Mouse (Mus musculus): ENCODE data around the gene Atox1.

Gene Atox1

DNA sequence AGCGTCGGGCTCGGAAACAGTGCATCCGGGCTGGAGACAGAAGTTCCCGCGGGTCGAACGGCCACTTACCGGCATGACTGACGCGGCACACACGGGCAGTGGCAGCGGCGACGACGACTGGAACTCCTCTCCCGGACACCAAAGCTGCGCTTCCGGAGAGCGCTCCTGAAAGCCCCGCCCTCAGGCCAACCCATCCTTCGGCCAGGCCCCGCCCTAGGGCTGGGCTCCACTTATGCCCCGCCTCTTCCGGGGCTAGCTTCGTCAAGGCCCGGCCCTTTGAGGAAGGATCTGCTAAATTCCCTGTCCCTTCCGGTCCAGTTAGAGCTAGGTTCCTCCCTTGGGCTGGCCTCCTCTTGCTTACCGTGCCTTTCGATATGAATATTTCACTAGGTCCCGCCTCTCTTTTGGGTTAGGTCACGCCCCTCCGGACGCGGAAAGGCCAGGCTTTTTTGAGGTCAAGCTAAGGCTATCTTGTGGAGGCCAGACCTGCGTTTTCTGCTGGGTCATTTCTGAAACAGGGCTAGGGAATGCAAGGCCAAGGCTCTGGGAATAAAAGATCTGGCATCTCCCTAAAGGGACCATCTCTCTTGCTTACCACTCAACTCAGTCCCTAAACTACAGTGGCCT lies at the start of gene Atox1:
Gene Atox1 (minus strand): TSS at position 221 of the 627 bp plus-strand sequence.
- DNase-seq, result peak; percentile 92

DNA sequence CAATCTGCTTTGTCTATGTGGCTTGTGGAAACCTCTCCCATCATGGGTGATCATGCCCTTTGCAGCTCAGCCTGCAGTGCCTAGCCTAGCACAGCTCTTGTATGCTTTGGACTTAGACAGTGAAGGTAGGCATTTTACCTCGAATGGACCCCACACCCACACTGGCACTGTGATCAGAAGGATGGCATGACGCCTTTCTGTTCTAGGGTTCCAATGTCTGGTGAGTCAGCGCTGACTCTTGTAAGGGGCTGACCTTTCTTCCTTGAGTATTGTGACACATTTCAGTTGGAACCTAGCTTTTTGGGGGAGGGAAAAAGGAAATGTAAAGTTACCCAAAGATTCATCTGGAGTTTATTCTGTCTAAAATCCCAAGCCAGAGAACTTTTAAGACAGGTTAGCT lies 44.4 kb upstream of the Atox1 start:
- DNase-seq, result no peak

DNA sequence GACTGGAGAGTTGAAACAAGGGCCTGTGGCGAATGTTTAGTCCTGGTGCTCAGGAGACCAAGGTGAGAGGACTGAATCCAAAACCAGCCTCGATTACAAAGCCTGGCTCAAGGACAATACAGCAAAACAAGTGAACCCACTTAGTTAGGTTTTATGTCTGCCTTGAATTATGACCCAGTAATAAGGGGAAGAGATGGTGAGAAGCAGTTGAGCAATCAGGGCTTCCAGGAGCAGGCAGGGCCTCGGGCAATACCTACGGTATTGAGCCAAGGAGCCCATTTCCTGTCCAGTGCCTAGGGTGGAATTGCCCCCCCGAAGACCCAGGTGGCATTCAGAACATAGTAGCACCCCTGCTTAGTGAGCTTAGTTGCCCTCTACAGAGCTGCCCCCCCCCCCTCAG lies 41.8 kb upstream of the Atox1 start:
- no peak for DNase-seq

DNA sequence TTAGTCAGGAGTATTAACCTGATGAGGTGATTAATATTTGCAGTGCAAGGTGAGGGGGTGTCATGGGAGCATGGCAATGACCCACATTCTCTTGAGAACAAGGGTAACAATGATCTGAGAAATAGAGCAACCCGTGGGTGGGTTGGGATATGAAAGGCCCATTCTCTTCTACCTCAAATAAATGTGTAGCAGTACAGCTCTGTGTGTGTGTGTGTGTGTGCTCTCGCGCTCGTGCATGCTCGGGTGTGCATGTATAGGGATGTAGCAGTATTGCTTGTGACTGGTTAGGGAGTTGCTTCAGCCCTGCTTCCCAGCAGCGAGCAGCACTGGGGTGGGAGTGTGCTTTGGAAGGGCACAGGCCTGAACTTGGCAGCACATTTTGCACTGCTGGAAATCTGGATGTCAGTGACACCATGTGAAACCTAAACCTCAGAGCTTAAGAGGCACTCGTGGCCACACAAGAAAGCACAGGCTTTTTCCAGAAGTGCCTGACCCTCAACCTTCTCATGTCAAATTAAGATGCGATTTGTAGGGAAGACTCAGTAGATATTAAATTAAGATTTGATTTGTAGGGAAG lies 41.0 kb upstream of the Atox1 start:
- no peak for DNase-seq

DNA sequence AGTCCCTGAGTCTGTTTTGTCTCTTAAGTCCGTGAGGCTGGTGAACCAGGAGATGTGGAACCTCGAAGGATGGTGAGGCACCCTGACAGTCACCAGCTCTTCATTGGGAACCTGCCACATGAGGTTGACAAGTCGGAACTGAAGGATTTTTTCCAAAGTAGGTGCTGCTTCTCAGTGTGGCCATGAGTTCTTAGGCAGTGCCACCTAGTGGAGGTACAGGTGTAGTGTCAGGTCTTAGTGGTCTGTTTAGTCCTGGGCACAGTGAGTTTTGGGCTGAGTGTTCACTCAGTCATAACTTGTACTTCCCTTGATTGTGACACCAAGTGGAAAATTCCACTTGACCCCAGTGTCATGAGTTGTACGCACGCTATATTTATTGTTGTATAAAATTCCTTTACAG lies 36.8 kb upstream of the Atox1 start:
- DNase-seq, result peak; percentile 51

DNA sequence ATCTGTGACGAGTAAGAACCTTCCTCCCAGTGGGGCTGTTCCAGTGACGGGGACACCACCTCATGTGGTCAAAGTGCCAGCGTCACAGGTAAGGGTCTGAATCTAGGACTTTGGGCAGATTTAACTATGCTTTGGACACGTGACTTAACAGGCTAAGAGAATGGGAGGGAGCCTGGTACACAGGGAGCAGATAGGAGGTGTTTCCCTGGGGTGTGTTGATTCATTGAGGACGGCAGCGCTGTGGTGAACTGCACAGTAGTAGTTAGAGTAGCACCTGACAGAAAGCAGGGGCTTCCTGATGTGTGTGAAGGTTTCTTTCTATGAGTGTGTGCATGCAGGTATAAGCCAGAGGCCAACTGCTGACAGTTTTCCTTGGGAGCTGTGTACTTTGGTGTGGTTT lies 35.1 kb upstream of the Atox1 start:
- DNase-seq, result no peak

DNA sequence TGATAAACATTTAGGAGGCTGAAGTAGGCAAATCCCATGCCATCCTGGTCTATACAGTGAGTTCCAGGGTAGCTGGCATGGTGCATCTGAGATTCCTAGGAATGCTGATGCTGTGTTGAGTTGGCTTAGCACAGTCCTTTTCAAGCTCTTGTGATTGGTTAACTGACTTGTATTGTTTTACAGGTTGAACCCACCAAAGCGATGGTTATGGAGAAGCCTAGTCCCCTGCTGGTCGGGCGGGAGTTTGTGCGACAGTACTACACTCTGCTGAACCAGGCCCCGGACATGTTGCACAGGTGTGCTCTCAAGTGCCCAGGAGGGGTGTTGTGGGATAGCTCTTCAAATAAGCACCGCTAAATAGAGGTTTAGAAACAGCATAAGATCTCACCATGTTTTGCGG lies 24.4 kb upstream of the Atox1 start:
- DNase-seq, result no peak

DNA sequence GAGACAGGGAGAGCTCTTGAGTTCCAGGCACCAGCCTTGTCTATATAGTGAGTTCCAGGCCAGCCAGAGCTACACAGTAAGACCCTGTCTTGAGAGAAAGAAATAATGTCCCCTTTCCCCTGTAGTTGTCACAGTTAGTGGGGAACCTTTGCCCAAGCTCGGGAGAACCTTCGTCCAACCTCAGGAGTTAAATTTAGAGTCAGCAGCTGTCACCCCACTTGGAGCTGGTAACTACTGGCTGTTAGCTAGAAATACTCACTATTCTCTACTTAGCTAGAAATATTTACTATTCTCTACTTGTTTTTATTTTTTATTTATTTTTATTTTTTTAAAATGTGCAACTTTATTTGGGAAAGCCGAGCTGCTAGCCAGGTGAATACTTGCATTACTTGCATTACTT lies 12.2 kb upstream of the Atox1 start:
- no peak for DNase-seq

DNA sequence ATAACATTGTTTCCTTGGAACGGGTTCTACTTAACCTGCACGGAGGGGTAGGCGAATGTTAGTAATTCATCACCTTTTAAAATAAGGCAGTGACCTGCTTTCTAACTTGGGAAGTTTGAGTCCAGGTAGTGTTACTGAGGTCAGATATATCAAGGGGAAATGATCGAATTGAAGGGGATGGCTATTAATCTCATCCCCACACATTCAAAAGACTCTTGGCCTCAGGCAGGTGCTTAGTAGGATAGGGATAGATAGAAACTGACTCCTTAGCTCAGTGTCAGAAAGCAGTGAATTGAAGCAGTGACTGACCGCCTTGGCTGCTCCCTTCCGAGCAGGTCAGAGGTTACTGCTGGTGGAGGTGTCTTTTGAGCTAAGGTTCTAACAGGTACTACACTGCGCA lies 10.4 kb upstream of the Atox1 start:
- no peak for DNase-seq

DNA sequence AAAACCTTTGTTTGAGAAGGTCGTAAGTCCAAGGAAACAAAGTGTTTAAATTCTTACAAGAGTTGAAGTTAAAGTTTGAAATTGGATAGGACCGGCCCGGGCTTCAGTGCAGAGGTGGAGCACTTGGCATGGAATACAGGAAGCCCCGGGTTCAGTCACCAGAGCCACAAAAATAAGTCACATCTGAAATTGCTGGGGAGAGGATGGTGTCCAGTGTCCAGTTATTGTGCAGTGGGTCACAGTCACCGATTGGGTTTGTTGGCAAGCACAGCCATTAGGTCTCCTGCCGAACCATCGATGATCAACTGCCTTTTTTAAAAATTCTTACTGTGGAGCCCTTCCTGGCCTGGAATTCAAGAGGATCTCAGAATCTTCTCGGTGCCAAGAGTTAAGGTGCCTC lies 9.7 kb upstream of the Atox1 start:
- DNase-seq, result no peak

DNA sequence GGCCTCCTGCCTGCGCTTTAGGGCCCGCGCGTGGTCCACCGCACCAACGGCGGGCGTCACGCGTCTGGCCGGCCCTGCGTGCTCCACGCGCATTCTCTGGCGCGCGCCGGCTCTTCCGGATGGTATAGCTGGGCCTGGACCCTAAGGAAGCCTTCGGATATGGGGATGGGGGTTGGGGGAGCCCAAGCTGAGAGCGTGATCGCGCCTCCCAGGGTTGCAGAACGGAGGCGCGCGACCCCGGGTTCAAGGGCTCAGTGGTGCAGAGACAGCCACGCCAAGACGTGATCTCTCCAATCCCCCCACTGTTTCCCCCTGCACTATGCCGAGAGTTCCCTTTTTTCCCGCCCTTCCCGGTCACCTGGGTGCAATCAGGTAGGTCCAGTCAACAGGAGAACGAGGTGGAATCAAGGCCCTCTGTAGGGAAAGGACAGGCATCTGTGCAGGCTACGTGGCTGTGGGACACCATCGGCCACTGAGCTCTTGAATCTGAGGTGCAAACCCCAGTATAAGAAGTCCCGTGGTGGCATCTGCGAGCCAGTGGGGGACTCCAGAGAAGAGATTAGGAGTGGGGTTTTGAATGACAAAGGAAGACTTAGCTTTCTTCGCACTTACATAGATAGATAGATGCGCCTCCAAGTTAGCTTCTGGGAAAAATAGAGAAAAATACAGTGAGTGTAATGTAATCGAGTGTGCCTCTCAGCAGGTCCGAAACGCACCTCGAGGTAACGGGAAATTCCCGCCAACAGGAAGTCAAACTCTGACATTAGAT lies 9.1 kb upstream of the Atox1 start:
- peak; percentile 68 for DNase-seq

DNA sequence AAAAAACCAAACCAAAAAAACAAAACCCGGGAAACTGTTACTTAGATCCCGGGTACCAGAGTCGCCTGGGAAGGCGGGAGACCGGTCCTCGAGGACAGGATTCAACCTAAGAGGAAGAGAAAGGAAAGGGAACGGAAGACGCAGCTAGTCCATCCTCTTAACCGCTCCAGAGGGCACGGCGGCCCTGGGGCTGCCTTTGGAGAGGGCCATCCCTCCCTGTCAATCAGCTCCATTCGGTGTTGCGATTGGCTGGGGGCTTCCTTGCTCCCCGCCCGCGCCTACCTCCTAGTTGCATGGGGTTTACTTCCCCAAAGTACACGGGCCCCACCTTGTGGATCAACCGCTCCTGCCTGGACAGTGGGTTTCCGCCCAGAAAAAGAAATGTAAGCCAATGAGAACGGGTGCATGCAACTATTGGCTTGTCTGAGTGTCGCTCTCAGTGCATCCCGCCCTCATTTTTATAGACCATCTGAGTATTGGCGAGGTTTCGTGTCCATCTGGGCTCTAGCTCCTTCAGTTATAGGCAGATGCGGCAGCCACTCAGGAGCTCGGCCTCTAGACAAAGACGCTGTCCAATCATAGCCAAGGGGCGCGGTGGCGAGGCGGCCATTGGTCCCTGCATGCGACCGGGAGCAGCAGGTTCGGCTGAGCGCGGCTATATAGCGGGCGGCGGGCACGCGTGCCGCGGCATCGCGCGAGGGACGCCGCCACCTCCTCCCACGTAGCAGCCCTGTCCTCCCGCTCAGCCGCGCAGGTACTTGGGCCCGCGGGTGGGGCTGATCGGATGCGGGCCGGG lies 8.2 kb upstream of the Atox1 start, which contains the start of gene G3bp1:
Gene G3bp1 (plus strand): TSS at position 638 of the 796 bp plus-strand sequence.
- peak; percentile 98 for DNase-seq

DNA sequence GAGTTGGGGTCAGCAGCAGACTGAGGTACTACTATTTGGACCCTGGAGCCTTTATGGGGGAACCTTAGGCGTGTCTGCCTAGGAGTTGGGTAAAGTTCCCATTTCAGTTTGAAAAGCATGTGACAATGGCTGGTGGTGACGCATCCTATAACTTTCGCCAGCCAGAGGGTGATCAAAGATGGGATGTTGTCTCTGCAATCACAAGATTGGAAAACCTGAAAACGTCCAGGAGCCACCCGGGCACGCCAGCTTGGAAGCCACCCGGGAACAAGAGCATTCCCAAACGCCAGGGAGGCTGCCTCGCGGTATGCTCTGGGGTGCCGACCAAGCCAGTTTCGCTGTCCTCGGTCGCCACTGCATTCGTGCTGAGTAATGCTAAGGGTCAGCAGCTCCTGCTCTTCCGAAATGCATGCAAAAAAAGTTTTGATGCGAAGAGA lies 7.6 kb upstream of the Atox1 start:
- no peak for DNase-seq

DNA sequence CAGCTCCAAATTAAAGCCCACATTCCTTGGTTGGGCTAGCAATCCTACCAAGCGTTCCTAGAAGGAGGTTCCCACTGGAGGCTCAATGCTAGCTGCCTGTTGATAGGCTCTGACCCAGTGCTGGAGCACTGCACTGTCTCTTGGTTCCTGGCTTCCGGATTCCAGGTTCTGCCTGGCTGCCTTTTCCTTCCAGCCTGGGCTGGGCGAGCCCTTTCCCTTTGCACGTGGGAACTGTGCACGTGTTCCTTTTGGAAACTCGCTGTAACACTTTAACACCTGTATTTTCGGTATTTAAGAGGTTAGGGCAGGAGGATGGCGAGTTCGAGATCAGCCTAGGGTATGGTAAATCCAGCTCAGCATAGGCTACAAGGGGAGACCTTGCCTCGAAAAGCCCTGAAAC lies 7.0 kb upstream of the Atox1 start:
- no peak for DNase-seq

DNA sequence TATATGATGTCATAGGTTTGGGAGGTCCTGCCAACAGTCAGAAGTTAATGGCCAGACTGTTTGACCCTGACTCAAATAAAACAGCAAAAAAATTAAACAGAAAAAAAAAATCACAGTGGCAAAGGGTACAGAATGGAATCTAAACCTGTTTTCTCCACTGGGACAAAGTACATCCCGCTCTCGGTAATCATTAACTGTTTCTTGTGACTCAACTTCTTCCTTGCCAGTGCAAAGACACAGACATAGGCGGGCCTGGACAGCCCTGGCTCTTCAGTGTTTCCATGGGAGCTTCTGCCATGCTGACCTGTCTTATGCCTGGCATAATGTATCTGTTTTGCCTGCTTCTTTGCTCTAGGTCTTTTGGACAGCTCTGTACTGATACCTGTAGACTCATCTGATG lies 4.1 kb upstream of the Atox1 start:
- DNase-seq, result no peak

DNA sequence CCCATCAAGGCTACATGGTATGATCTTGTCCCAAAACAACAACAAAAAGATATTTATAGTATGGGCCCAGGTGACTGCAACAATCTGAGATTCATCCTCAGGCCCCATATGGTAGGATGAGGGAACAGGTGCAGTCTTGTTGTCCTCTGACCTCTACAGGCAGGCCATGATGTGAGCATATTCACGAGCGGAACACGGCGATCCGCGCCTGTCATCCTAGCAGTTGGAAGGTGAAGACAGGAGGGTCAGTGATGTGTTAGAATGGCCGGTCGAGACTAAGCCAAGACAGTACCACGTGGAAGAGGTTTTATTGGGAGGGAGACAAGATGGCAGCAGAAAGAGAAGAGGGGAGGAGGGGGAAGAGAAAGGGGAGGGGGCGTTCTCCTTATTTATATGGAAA lies 3.7 kb upstream of the Atox1 start:
- DNase-seq, result no peak

DNA sequence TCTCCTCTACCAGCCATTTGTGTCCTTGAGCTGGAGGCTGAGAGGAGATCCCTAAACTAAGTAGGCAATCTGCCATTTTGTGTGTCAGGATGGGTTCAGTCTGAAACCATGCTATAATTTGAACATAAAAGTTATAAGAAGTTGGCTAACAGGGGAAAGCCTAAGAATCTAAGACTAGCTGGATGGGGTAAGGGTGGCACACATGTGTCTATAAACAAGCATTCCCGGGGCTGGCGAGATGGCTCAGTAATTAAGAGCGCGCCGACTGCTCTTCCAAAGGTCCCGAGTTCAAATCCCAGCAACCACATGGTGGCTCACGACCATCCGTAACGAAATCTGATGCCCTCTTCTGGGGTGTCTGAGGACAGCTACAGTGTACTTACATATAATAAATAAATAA lies 1.1 kb upstream of the Atox1 start:
- DNase-seq, result no peak

DNA sequence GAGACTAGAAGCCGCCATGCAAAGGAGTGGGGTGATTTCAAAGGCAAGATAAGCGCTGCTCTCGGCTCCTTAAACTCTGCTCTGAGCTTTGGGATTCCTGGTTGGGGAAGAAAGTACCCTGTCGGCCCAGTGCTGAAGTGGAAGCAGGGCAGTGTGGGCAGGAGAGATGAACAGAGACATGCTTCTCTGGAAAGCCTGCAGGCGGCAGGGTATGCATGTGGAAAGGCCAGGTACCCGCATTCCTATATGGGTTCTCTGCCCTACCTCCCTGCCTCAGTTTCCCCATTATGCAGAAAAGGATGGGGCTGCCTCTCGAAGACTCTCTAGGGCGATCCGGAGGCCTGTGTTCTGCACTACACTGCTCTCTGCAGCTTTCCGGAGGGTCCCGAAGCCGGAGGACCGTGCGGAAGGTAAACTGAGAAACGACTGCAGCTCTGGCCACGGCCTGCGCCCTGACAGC lies 450 bp downstream of the Atox1 start:
- peak; percentile 54 for DNase-seq

DNA sequence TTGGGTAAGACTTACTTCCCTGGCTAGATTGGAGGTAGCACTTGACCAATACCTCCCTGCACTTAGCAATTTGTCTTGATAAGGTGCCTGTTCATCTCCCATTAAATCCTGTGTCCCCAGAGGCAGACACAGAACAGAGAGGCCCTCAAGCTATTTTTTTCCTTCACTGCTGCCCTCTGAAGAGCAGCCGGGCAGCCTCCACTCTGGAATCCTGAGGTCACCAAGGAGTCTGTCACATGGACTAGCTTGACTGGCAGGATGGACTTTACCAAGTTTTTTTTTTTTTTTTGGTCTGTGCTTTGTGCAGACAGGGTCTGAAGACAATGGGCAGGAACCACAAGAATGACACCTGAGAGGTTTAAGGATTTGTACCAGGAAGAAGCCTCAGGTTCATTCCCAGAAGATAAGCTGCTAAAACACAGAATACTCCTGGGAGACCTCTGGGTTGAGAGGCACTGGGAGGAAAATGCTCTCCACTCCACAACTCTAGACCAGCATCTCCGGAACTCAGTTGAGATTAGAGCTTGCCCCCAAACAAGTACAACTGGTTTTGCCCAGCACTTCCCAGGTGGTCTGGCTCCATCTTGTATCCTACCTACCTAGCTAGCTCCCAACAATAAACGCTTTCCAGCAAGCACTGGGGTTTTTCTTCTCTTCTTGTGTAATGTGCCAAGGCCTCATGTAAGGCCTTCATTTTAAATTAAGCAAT lies 1.0 kb downstream of the Atox1 start:
- DNase-seq, result no peak

DNA sequence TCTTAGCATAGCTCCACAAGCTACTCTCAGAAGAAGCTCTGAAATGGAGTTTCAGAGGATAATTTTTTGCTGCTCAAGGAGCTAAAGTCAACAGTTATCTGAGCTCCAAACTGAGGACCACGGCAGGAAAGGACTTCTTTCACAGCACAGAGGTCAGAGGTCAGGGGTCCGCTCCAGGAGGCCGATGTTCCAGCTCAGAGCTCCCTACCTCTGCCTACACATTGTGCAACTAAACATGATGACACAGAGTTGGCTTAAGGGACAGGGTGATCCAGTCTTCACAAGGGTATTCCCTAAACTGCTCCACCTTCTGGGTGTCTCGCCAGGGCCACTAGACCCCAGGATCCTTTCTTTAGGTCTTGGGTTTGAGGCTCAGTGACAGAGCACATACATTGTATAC lies 2.5 kb downstream of the Atox1 start:
- DNase-seq, result no peak

DNA sequence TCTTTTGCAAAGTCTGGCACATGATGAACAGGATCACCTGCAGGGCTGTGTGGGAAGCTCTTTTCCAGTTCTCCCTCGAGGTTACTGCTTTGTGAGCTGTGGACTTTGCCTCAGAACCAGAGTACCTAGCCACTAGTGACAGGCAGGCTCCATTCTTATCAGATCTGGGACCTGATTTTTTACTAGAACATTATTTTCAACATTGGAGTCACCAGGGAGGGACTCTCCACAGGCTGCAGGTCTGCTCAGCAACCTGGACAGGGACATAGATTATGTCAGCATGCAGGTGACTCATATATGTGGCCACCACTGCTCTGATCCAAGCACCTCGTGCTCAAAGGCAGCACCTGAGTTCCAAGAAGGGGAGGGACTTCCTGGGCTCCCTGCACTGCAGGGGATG lies 5.9 kb downstream of the Atox1 start:
- DNase-seq, result no peak

DNA sequence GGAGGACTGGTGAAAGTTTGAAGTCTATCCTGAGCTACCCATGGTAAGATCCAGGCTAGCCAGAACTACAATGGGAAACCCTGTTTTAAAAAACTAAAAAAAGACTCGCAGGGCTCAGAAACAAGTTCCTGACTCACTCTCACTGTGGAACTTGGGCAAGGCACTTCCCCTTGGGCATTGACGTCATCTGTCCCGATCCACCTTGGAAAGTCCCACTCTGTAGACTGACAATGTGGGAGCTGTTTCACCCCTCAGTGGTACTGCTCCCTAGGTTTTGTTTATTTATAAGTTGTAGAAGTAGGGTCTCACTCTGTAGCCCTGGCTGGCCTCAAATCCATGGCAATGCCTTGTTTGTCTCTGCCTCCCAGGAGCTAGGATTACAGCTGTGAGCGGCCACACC lies 7.4 kb downstream of the Atox1 start:
- no peak for DNase-seq

DNA sequence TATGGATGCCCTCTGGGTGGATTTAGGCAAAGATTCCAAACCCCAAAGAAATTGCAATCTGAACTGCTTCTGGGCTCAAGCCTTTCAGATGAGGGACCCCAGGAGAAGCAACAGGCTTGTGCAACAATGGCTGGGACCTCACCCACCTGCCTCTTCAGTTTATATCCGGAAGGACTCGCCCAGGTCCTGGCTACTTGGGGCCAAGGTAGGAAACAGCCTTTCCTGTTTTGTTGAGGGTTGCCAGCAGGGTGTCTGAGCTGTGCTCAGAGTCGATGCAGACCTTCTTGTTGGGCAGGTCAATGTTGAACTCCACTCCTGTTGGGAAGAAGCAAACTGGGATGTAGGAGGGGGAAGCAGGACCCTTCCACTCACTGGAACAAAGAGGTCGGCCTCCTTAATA lies 10.7 kb downstream of the Atox1 start:
- DNase-seq, result no peak
